Mouse (Mus musculus): ENCODE results near the gene Adcyap1r1. TPM values are rescaled to one million over a fixed set of nuclear protein-coding genes. Genes with fewer than 3 reads are reported as not detected.

Adcyap1r1 gene
- not detected in 2 replicates for total RNA-seq (2017)

GRCm38 (mm10) chr6:55451771-55452371 is at the start of gene Adcyap1r1:
Gene Adcyap1r1 (plus strand): TSS chr6:55451978.
- ATAC-seq (replicated peaks in 1 of 2; ENCODE audit: insufficient read depth in 1 of 2, low FRiP score in 2 of 2, low TSS enrichment in 1 of 2, low read depth in 1 of 2, poor library complexity in 2 of 2, severe bottlenecking in 2 of 2), result peak; percentile 33 to 49; a peak in 3 of 4 replicates

DNA sequence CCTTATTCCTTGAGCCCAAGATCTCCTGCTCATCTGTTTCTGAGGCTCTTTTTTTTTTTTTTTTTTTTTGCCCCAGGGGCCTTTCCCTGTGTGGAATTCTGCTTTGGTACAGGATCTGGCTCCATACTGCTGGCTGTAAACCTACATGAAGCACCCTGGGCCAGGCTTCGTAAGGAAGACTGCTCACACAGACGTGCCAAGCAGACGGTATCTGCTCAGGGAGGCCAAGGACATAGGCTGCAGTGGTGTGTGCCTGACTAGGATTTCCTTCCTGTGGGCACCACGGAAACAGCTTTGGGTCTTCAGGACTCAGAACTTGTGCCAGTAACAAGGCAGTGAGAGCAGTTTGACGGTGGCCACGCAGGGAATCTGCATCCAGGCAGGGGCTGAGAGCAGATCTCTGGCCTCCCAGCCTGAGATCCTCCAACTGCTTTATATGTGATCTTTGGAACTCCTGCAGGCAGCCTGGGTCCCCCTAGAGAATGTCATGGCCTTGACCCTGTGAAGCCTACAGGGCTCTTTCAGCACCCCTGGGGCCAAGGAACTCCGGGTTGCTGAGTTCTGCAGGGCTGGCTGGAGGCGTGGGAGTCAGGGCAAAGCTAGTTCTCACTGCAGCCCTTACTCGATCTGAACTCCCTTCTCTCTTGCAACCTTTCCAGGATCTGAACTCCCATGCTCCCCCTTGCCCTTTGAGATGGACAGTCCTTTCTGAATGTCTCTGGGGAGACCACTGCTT is 49.6 kb upstream of the Adcyap1r1 start:
- ATAC-seq (replicated peaks in 1 of 2; ENCODE audit: insufficient read depth in 1 of 2, low FRiP score in 2 of 2, low TSS enrichment in 1 of 2, low read depth in 1 of 2, poor library complexity in 2 of 2, severe bottlenecking in 2 of 2), result no peak

DNA sequence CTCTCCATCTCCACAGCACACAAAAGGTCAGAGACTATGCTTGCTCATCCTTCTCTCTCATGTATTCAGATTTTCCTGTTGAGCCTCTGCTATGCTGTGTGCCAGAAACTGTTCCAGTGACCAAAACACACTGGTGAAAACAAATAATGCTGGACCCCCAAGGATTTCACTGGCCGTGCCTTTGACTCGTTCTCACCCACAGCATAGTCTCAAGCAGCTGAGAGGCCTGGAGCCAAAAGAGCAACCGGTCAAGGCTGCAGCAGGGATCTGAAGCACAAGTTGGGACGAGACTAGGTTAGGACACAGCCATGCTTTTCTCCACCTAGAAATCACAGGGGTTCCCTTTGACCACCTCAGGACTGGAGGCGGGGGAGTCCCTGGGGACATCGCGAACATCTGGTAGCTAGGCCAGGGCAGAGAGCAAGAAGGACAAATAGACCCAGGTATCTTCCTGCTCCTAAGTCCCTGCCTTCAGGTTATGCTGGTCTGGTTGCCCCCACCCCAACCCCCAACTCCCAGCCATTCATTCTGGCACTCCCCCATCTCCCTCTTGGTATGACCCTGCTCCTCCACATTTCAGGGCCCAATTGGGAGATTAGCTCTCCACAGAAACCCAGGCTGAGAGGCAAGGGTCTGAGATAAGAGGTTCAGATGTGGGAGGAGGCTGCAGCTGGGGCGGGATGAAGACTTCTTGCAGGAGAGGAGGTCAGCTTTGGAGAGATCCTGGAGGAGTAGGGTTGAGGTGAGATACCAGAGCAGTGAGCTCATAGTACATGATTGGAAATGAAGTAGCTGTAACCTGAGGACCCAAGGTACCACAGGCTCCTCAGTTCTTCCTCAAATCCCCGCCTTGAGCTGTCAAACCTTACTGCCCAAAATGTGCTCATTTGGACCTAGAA is 48.1 kb upstream of the Adcyap1r1 start:
- ATAC-seq (replicated peaks in 1 of 2; ENCODE audit: insufficient read depth in 1 of 2, low FRiP score in 2 of 2, low TSS enrichment in 1 of 2, low read depth in 1 of 2, poor library complexity in 2 of 2, severe bottlenecking in 2 of 2), result no peak

DNA sequence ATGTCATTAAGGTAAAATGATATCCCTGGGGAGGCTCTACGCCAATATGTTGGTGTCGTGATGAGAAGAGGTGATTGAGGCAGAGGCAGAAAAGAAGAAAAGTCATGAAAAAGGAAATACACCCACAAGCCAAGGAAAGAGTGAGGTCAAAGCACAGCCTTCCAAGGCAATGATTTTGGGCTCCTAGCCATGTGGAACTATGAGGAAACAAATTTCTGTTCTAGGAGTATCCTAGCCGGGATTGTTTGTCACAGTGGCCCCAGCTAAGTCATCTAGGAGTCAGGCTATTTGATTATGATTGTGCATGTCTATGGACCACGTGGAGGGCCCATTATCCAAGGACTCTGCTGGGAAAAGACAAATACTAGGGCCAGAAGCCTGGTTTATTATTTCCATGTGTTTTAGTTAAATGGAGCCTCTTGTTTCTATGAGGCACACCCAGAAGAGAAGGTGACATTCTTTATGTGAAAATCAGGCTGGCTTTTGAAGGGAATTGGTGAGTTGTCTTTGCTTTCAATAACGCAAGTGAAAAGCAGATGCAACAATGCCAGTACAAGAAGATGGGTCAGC is 47.3 kb upstream of the Adcyap1r1 start:
- no peak for ATAC-seq (replicated peaks in 1 of 2; ENCODE audit: insufficient read depth in 1 of 2, low FRiP score in 2 of 2, low TSS enrichment in 1 of 2, low read depth in 1 of 2, poor library complexity in 2 of 2, severe bottlenecking in 2 of 2)

GRCm38 (mm10) chr6:55407345-55407744 is 44.4 kb upstream of the Adcyap1r1 start:
- no peak for ATAC-seq (replicated peaks in 1 of 2; ENCODE audit: insufficient read depth in 1 of 2, low FRiP score in 2 of 2, low TSS enrichment in 1 of 2, low read depth in 1 of 2, poor library complexity in 2 of 2, severe bottlenecking in 2 of 2)

DNA sequence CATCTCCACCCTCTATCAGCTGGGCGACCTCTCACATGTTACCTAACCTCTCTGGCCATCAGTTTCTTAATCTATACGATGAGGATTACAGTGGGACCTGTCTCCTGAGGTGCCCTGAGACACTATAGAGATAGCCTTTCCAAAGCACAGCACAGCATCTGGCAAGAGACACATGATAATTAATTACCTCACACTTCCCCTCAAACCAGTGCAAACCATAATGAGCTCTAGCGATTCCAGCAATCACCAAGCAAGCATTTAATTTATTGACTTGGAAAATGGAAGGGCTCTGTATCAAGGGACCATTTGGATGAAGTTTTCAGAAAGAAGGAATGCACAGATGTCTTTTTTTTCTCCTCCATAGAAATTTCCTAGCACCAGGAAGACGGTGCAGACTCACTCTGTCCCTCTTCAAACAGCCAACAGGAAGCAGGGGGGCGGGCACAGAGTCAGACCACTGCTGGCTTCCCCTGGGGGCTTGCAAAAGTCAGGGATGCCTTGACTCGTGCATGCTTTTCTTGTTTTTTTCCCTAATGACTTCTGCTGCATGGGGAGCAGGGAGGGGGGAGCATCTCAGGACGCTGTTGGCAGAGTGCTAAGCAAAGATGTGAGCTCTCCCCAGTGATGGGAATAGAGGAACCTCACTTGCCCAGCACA is 41.5 kb upstream of the Adcyap1r1 start:
- ATAC-seq (replicated peaks in 1 of 2; ENCODE audit: insufficient read depth in 1 of 2, low FRiP score in 2 of 2, low TSS enrichment in 1 of 2, low read depth in 1 of 2, poor library complexity in 2 of 2, severe bottlenecking in 2 of 2), result no peak

DNA sequence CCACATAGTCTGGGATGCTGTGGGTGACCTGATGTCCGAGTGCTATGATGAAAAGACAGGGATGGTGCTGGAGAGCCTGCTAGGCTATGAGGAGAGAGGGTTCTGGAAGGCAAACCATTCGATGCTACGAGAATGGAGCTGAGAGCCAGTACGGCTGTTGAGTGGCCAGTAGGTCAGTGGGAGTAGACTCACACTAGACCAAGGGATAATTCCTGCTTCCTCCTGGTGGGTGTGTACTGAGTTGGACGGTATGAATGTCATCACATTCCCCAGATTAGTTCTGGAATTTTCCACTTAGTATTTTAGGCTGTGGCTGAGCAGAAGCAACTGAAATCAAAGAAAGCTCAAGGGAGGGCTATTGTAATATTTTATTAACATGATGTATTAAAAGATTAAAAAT is 40.8 kb upstream of the Adcyap1r1 start:
- no peak for ATAC-seq (replicated peaks in 1 of 2; ENCODE audit: insufficient read depth in 1 of 2, low FRiP score in 2 of 2, low TSS enrichment in 1 of 2, low read depth in 1 of 2, poor library complexity in 2 of 2, severe bottlenecking in 2 of 2)

- no peak for ATAC-seq (replicated peaks in 1 of 2; ENCODE audit: insufficient read depth in 1 of 2, low FRiP score in 2 of 2, low TSS enrichment in 1 of 2, low read depth in 1 of 2, poor library complexity in 2 of 2, severe bottlenecking in 2 of 2)
Measured at GRCm38 (mm10) chr6:55416202-55416601, 35.6 kb upstream of the Adcyap1r1 start.

- no peak for ATAC-seq (replicated peaks in 1 of 2; ENCODE audit: insufficient read depth in 1 of 2, low FRiP score in 2 of 2, low TSS enrichment in 1 of 2, low read depth in 1 of 2, poor library complexity in 2 of 2, severe bottlenecking in 2 of 2)
Measured at GRCm38 (mm10) chr6:55418746-55419410, 32.9 kb upstream of the Adcyap1r1 start.

DNA sequence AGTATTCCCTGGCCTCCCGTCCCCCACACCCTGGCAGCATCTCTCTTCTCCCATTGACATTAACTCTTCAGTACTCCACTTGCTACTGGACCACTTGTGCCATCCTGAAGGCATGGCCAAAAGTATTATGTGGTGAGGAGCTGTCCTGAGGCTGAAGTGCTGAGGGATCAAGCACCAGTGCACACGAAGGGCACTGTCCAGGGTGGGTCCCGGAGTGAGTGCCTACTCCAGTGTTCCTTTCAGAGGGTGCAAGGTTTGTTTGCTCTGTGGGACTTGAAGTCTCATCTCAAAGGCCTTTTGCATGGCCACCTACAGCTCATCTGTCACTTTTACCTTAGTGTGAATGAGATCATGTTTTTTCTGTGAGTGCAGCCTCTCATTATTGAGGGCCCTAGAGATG is 31.4 kb upstream of the Adcyap1r1 start:
- ATAC-seq (replicated peaks in 1 of 2; ENCODE audit: insufficient read depth in 1 of 2, low FRiP score in 2 of 2, low TSS enrichment in 1 of 2, low read depth in 1 of 2, poor library complexity in 2 of 2, severe bottlenecking in 2 of 2), result no peak

- ATAC-seq (replicated peaks in 1 of 2; ENCODE audit: insufficient read depth in 1 of 2, low FRiP score in 2 of 2, low TSS enrichment in 1 of 2, low read depth in 1 of 2, poor library complexity in 2 of 2, severe bottlenecking in 2 of 2), result no peak
Measured at GRCm38 (mm10) chr6:55420869-55421361, 30.9 kb upstream of the Adcyap1r1 start.

GRCm38 (mm10) chr6:55432121-55432520 is 19.7 kb upstream of the Adcyap1r1 start:
- ATAC-seq (replicated peaks in 1 of 2; ENCODE audit: insufficient read depth in 1 of 2, low FRiP score in 2 of 2, low TSS enrichment in 1 of 2, low read depth in 1 of 2, poor library complexity in 2 of 2, severe bottlenecking in 2 of 2), result no peak

GRCm38 (mm10) chr6:55434360-55434759 is 17.4 kb upstream of the Adcyap1r1 start:
- no peak for ATAC-seq (replicated peaks in 1 of 2; ENCODE audit: insufficient read depth in 1 of 2, low FRiP score in 2 of 2, low TSS enrichment in 1 of 2, low read depth in 1 of 2, poor library complexity in 2 of 2, severe bottlenecking in 2 of 2)

DNA sequence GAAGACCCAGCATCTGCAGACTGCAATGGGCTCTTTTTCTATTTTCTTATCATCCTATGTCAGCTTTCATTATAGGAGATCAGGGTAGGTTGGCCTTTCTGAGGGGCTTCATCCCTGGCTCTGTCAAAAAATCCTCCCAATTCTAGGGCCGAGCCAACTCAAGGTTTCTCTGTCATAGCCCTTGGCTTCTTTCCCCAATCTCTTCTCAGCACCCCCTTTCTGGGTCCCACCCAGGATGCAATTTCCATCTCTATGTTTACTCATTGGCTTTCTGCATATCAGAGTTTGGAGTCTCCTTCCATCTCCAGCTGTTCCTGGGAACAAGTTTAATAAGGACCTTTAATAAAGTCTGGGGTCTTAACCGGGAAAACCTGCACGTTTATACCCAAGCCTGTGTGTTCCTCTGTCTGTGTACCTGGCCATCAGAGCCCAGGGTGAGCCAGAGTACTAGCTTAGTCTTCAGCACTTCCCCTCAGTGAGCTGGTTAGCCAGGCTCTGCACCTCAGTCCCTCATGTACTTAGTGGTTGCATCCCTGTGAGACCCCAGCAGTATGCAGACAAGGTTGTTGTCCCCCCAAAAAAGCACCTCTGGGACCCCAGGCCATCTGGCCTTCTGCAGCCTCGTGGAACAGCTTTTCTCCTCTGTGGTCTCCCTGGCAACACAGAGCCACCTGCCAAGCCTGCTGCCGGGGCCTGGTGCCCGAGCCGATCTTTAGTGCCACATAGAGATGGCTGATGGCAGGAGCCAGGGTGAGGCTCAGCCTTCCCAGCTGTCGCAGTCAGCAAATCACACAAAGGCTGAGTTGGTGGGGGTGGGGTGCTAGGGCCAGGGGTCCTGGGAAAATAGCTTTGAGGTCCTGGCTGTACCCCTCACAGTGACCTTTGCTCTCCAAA is 16.3 kb upstream of the Adcyap1r1 start:
- ATAC-seq (replicated peaks in 1 of 2; ENCODE audit: insufficient read depth in 1 of 2, low FRiP score in 2 of 2, low TSS enrichment in 1 of 2, low read depth in 1 of 2, poor library complexity in 2 of 2, severe bottlenecking in 2 of 2), result no peak

DNA sequence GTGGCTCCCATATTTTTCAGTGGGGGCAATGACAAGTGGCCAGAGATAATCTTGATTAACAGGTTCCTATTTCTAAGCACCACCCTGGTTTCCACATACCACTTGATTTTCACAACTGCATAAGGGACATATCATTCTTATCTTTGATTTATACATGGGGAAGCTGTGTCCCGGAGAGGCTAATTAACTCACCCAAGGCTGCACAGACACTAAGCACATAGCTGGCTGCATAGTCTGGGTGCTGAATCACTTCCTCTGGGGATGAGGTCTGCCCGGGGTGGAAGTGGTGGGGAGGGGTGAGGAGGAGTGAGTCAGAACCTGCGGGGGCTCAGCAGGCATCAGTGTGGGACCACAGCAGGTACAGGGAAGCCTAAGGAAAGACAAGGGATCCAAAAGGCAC is 13.9 kb upstream of the Adcyap1r1 start:
- peak; percentile 74 to 79 for ATAC-seq (replicated peaks in 1 of 2; ENCODE audit: insufficient read depth in 1 of 2, low FRiP score in 2 of 2, low TSS enrichment in 1 of 2, low read depth in 1 of 2, poor library complexity in 2 of 2, severe bottlenecking in 2 of 2)

- ATAC-seq (replicated peaks in 1 of 2; ENCODE audit: insufficient read depth in 1 of 2, low FRiP score in 2 of 2, low TSS enrichment in 1 of 2, low read depth in 1 of 2, poor library complexity in 2 of 2, severe bottlenecking in 2 of 2), result no peak
Measured at GRCm38 (mm10) chr6:55438837-55439236, 12.9 kb upstream of the Adcyap1r1 start.

All from hematopoietic stem cell, adult 5-6 weeks (primary cell).